Mouse (Mus musculus) kidney, postnatal 36 days (tissue): ENCODE measurements at regions not wholly inside any gene's neighbourhood (a gene's known extent, or its start where the extent isn't known, plus 50 kb on each side); places are given as distances from the start of the nearest gene placed in this dataset.

Source experiments
- DNase-seq, 2 experiments: peaks; one replicate each; pipeline ENCODE4 v3.0.0; 2021 to 2022; ENCODE audit warnings: mixed read lengths in 2 of 2

- DNase-seq, result peak in 1 of 2 experiments; percentile 1
Measured at GRCm38 (mm10) chr7:116882268-116882964, 378.2 kb downstream of the Nucb2 start.

GRCm38 (mm10) chr7:116893846-116894245 lies 389.7 kb downstream of the Nucb2 start:
- no peak for DNase-seq

DNA sequence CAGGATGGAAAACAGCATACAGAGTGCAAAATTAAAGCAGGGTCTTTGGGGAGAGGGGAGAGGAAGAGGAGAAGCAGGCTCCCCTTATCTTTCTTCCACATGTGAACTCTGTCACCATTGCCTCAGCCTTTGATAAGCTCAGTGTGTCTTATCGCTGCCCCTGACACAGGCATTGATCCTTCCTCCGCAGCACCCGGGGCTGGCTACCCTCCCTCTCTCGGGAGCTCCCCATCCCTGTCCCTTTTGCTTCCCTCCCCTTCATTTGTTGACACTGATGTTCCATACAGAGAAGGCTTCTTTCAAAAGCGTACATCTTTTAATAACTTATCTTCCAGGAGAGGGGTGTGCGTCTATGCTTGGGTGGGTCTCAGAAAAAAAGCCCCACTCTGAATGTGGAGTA lies 411.6 kb downstream of the Nucb2 start:
- DNase-seq, result no peak

- no peak for DNase-seq
Measured at GRCm38 (mm10) chr7:116917921-116918670, 413.9 kb downstream of the Nucb2 start.

GRCm38 (mm10) chr7:116946448-116946847 lies 434.3 kb upstream of the Xylt1 start:
- no peak for DNase-seq

DNA sequence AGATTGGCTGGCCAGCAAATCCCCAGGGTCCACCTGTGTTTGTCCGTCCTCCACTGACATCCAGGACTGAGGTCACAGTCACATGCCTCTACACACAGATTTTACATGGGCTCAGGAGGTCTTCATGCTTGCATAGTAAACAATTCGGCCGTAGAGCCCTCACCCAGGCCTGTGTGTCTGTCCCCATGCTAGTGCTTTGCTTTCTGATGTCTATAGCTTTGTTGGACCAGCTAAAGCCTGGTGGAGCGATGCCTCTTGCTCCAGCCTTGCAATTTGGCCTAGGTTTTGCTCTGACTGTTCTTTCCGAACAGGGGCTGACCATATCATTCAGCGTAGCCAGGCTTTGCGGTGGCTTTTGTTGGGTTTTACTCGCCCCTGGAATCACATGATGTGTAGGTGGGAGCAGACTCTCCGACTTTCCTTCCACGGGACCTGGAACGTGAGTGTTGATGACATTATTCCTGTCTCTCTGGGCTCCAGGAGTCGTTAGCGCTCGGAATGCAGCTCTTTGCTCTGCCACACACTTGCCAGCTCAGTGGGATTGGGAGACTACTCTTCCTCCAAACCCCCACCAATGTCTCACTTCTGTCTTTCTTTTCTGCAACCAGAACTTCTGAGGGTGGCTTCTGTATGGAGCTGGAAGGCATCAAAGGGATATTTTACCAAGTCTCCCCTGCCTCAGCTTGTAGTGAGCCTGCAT lies 421.4 kb upstream of the Xylt1 start:
- no peak for DNase-seq

DNA sequence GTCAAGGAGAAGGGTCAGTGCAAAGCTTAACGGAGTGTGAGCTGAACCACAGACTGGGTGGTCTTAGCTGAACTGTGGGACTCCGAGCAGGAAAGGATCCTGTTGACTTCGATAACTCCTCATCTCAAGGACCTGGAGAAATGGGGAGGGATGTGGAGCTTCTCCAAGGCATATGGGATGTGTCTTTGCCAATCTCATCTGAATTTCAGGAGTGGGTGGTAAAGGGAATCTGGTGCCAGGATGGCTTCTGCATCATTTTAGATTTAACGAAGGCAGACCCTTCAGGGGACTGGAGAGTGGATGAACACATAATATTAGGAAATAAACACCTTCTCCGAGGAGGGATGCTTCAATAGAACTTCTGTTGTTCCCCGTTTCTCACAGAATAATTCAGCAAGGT lies 416.9 kb upstream of the Xylt1 start:
- no peak for DNase-seq

DNA sequence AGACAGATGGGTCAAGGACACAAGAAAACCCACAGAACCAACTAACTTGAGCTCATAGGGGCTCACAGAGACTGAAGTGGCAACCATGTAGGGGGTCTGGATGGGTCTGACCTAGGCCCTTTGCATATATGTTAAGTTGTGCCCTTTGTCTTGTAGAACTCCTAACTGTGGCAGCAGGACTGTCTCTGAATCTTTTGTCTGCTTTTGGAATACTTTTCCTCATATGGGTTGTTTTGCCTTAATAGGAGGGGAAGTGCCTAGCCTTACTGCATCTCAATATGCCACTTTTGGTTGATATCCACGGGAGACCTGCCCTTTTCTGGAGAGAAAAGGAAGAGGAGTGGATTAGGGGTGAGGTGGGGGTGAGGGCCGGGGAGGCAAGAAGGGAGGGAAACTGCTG lies 389.4 kb upstream of the Xylt1 start:
- DNase-seq, result no peak

DNA sequence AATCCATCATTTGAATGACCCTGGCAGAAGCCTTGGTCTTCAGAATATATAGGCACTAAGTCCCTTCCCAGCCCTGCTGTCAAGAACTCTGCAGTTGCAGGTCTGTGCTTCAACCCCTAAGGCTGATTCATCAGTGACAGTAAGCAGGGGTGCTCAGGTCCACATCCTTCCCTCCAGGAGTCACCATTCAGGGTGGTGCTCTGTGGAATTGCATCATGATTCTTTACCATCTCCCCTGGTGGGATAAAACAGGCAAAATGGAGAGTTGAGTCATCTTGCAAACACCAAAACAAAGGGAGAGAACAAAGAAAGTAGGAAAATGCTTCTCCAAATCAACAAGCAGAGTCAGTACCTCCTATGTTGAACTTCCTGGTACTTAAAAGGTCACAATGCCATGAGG lies 388.6 kb upstream of the Xylt1 start:
- no peak for DNase-seq

- DNase-seq, result peak in 1 of 2 experiments; percentile 6
Measured at GRCm38 (mm10) chr7:116995770-116996169, 385.0 kb upstream of the Xylt1 start.

- DNase-seq, result no peak
Measured at GRCm38 (mm10) chr7:117003167-117003566, 377.6 kb upstream of the Xylt1 start.

DNA sequence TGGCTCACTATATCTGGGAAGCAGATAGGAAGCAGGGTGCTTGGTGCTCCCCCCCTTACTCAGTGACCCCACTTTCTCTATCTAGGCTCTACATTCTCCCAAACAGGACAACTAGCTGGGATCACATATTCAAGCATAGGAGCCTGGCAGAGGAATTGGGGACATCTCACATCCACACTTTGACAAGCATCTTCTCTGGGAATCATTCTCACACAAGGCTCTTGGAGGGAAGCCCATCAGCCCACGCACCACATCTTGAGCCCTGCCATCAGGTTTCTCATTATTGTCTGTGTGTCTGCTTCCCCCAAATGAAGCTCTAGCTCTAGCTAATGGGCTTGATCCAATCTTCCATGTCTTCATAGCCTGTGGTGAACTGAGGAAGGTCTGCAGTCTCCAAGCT lies 362.4 kb upstream of the Xylt1 start:
- DNase-seq, result no peak

GRCm38 (mm10) chr7:117021716-117022115 lies 359.1 kb upstream of the Xylt1 start:
- DNase-seq, result peak; percentile 39 to 66

- no peak for DNase-seq
Measured at GRCm38 (mm10) chr7:117044926-117045325, 335.9 kb upstream of the Xylt1 start.

- DNase-seq, result no peak
Measured at GRCm38 (mm10) chr7:117049249-117049648, 331.5 kb upstream of the Xylt1 start.

DNA sequence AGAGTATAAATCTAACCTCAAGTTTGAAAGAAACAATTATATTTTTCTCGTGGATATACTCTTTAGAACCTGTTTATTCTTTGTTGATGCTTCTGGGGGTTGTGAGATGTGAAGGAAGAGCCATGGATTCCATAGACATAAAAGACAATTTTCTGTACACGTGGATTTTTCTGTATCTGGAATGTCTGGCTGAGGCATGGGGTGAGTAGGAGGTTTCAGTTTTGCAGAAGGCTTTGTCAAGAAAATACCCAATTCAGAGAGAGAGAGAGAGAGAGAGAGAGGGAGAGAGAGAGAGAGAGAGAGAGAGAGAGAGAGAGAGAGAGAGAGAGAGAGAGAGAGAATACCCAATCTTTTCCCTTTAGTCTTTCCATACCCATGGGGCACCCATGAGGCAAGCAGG lies 315.0 kb upstream of the Xylt1 start:
- DNase-seq, result no peak

GRCm38 (mm10) chr7:117090911-117091550 lies 289.7 kb upstream of the Xylt1 start:
- DNase-seq, result peak; percentile 12 to 28

DNA sequence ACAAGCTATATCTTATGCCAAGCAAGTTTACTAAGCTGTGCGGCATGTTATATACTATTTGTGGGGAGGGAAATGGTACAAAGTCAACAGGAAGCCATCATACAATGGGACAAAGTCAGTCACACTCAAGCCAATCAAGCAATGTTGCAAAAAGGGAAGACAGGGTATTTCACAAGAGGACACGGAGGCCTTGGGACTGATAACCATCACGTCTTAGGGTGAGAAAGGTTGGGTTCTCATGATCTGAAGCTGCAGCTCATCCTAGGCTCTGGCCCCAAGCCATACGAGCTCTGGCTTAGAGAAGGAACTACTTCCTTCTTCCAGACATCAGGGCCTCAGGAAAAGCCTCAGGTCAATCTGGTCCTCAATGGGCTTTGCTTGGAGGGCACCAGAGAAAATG lies 287.9 kb upstream of the Xylt1 start:
- DNase-seq, result no peak

DNA sequence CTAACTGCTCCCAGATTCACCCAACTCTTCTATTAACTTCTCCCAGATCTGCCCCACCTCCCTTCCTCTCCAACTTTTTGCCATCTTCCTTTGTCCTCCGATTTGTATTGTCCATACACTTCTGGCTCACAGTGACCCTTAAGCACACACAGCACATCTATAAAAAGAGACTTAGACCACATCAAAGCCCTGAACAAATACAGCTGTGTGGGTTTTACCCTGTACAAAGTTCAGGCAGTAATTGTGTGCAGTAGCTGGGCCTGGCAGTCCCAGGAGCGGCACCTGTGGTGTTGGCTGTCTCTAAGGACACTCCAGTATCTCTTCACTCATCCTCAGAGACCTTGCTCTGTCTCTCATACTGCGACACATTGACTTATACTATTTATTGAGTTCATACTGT lies 283.2 kb upstream of the Xylt1 start:
- no peak for DNase-seq

GRCm38 (mm10) chr7:117099041-117099440 lies 281.7 kb upstream of the Xylt1 start:
- no peak for DNase-seq

GRCm38 (mm10) chr7:117103035-117103434 lies 277.7 kb upstream of the Xylt1 start:
- no peak for DNase-seq

GRCm38 (mm10) chr7:117106691-117107191 lies 274.0 kb upstream of the Xylt1 start:
- DNase-seq, result no peak

DNA sequence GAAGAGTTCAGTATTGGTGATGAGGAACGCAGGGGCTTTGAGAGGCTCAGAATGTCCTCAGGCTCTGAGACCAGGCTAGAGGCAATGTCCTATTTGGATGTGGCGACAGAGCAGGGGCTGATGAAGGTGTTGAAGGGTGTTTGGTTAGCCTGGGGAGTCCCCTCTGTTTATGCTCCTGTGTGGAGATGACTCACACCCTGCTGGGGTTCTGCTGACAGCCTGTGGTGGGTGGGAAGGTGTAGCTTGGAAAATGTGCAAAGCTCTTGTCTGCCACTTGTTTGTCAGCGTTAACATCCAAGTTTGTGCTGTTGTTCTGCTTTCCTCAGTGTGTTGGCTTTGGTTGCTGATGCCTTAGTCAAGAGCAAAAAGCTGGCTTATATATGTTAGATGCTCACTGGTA lies 272.4 kb upstream of the Xylt1 start:
- no peak for DNase-seq
